Mouse (Mus musculus) adipose tissue, adult 10 weeks (tissue): Measurements from ENCODE around the gene Smn1. TPM values are rescaled to one million over a fixed set of nuclear protein-coding genes. Genes with fewer than 3 reads are reported as not detected.

Experiments used
- polyA plus RNA-seq: library from polyadenylated mRNA; stranded (reverse); fragments of 350-450 nt; fragmentation: Illumina TruSeq; extraction: RNeasy Lipid Tissue Mini Kit (QIAGEN cat#74804); gene quantifications from one replicate; pipeline ENCODE4 v1.2.3, GENCODE M21; 2014; ENCODE audit warnings: low read depth, low replicate concordance

Smn1 gene
- 20.1 TPM for polyA plus RNA-seq

DNA sequence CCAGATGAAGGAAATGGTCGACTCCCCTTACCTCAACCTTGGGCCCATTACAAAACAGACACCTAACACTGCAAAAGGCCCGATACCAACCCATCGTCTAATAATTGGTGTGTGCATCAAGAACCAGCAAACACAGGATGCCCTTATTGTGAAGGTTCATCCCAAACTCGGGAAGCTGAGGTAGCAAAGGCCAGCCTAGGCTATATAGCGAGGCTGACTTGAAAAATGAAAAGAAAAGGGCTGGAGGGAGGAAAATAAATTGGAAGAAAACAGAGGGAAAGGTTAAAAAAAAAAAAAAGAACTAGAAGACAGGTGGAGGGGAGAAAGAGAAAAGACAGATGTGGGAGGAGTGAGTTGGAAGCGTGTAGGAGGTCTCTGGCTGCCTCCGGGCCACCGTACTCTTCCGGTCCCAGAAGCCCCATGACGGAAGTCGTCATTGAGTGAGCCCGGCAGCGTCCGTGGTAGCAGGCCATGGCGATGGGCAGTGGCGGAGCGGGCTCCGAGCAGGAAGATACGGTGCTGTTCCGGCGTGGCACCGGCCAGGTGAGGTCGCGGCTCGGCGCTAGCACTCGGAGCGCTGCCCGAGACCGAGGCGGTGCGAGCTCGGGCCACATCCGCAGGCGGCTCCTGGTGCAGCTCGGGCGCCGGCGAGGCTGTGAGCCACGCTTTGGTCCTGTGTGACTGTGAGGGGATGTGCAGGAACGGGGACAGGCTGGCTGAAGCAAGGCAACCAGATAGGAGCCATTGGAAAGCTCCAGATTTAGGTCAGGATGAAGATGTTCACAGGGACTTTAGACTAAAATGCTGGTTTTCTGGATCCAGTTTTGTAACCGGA is at the start of gene Smn1:
Gene Smn1, plus strand, starts transcription at position 430 of the 835 bp plus-strand sequence.

DNA sequence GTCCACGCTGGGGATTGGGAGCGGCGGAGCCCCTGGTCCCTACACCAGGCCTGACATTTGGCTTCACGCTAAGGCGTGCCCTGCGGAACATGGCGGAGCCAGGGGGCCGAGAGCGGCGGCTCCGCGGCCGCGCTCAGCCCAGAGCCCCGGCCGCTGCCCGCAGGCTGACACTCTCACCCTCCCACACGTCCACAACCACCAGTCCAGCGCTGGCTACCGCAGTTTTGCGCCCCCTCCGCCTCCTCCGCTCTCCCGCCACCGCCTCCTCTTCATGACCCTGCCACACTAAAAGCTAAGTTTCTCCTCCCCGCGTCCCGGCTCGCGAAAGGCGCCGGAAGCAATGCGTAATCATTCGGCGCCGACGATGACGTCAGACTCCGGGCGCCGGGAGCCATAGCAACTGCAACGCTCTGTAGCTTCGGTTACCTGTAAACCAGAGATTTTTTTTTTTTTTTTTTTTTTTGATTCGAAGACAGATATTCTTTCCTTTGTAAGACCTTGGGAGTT is 20.9 kb upstream of the Smn1 start, which contains the start of gene Bdp1:
Gene Bdp1, minus strand, starts transcription at position 323 of the 507 bp plus-strand sequence.

DNA sequence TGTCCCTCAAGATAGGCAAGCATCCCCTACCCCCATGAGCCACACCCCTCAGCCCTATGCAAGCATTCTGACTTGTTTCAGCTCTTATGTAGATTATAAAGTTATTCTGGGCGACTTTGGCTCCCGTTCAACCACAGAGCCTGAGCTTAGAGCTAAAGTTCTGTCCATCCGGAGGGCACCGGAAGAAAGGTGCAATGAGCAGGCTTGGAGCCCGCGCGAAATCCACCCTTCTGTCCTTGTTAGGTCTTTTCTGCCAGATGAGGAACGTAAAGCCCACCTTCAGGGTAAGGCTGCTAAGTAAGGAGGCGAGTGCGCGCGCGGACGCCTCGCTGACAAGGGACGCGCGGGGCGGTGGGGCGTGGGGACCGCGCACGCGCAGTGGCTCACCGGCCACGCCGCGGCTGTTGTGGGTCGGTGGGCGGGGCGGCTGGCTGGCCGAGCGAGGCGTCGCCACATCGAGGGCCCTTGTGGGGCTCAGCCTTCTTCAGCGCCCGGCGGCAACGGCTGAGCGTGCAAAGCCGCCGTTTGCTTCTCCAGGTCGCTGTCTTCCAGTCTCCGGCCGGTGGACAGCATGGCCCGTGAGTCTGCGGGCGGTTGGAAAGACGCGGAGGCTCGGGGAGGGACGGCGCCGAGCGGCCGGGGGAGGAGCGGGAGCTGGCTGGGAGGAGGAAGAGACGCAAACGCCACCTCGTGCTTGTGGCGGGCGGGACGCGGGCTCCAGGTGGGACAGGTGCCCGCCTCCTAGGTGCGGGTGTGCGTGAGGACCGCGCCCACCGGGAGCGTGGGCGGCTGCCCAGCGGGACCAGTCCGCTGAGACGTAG is 16.8 kb upstream of the Smn1 start, which contains the start of gene Serf1:
Gene Serf1, plus strand, starts transcription at position 361 of the 821 bp plus-strand sequence.

Other genes with a start within 250 kb of the Smn1 start
- gene Cartpt, start 223.8 kb upstream of the Smn1 start, polyA plus RNA-seq = 0.42 TPM
- 56.9 TPM for gene Mccc2, start 109.2 kb upstream of the Smn1 start, polyA plus RNA-seq
- gene Bdp1, start 20.8 kb upstream of the Smn1 start, polyA plus RNA-seq = 8.0 TPM
- gene Serf1, start 16.8 kb upstream of the Smn1 start, polyA plus RNA-seq = 59.6 TPM
- 1.5 TPM for gene Naip2, start 77.2 kb downstream of the Smn1 start, polyA plus RNA-seq
- gene Naip5, start 121.5 kb downstream of the Smn1 start, polyA plus RNA-seq = 1.9 TPM
- gene Naip6, start 192.8 kb downstream of the Smn1 start, polyA plus RNA-seq = 1.6 TPM